Comparison of ENCODE assay signal across 9 mouse cellular contexts in the genomic region with DNA sequence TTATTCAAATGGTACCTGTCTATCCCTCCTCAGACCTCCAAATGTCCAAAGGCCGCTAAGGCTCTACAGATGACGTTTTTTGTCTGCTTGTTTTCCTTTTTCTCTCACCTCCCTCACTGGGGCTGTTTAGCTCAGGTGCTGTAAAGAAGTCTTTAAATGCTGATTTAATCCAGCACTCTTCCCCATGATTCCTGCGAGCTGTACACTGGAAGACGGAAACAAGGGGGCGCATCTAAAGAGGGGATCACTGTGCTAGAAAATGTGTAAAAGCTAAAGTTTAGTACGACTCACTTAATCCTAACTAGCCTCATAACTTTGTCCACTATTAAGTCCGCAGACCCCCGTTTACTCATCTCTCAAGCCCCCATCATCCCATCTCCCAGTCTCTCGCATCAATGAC. TPM values are rescaled to one million over a fixed set of nuclear protein-coding genes. Genes with fewer than 3 reads are reported as not detected.
DNase-seq lines count a peak whose midpoint lies in the region; ATAC-seq lines count a peak whose summit lies in the region.
"Had no signal": no experiment of that assay in that cellular context is flagged by ENCODE, and none has a peak within 500 bp of the region (broad histone marks: within the 10 kb centered on the region; RNA-seq: fewer than 3 reads in every experiment).

No protein-coding gene starts in this region.

- peak overlapping the region; percentile 47 for H3K4me2 ChIP-seq in limb, embryonic 11.5 days (ENCODE audit: low read depth, severe bottlenecking)
- peak overlapping the region; percentile 57 for H3K4me2 ChIP-seq in neural tube, embryonic 15.5 days

- no peaks in the 10 kb centered on the region for H3K4me1 ChIP-seq in limb, embryonic 11.5 days (ENCODE audit: control insufficient read depth, insufficient read depth, low read length)
- H3K4me1 ChIP-seq in neural tube, embryonic 15.5 days: no peaks in the 10 kb centered on the region

- H3K9ac ChIP-seq in limb, embryonic 11.5 days (ENCODE audit: low read length): peak overlapping the region; percentile 37
- H3K9ac ChIP-seq in neural tube, embryonic 15.5 days (replicated peaks): peak overlapping the region; percentile 49

- WGBS in limb, embryonic 11.5 days: 26% methylated on average over 9 of the region's 9 CpGs
- WGBS in neural tube, embryonic 15.5 days: 31% methylated on average over 9 of the region's 9 CpGs

- no peaks in the 10 kb centered on the region for H3K36me3 ChIP-seq in limb, embryonic 11.5 days (ENCODE audit: control insufficient read depth, insufficient read depth, low read length)
- no peaks in the 10 kb centered on the region for H3K36me3 ChIP-seq in neural tube, embryonic 15.5 days

- no peak overlapping the region for H3K27ac ChIP-seq in limb, embryonic 11.5 days (replicated peaks; ENCODE audit: low read depth, low read length)
- H3K27ac ChIP-seq in neural tube, embryonic 15.5 days (replicated peaks): peak overlapping the region; percentile 65

- no peaks in the 10 kb centered on the region for H3K9me3 ChIP-seq in limb, embryonic 11.5 days (ENCODE audit: control insufficient read depth, low read length)
- no peaks in the 10 kb centered on the region for H3K9me3 ChIP-seq in neural tube, embryonic 15.5 days (replicated peaks)

- H3K27me3 ChIP-seq in limb, embryonic 11.5 days (ENCODE audit: control insufficient read depth, insufficient read depth, low read length): no peaks in the 10 kb centered on the region
- no peaks in the 10 kb centered on the region for H3K27me3 ChIP-seq in neural tube, embryonic 15.5 days (replicated peaks)

- DNase-seq in frontal cortex, adult 2 months (ENCODE audit: extremely low spot score in 1 of 2, low spot score in 1 of 2): no peak
- peak; percentile 20 for DNase-seq in limb, embryonic 11.5 days (ENCODE audit: low spot score)
- no peak for DNase-seq in left cerebral cortex, postnatal 36 days (ENCODE audit: low spot score in 2 of 2)
- no peak for DNase-seq in ovary, adult 18-20 months (ENCODE audit: low spot score)

- H3K4me3 ChIP-seq in limb, embryonic 11.5 days (ENCODE audit: low read depth, low read length): peak overlapping the region; percentile 39
- peak overlapping the region; percentile 51 for H3K4me3 ChIP-seq in neural tube, embryonic 15.5 days (replicated peaks)

- peak; percentile 50; the same call in 1 of the 2 replicates for ATAC-seq in frontal cortex, adult (ENCODE audit: low TSS enrichment)
- peak; percentile 7 for ATAC-seq in CD4-positive, CD25-positive, alpha-beta regulatory T cell, adult 4 months
- ATAC-seq in erythroblast, adult 5-6 weeks (replicated peaks; ENCODE audit: low FRiP score, poor library complexity, severe bottlenecking): 0 out of 2 replicates have a peak, but pooled peaks have one; percentile 39
- no peak for ATAC-seq in limb, embryonic 11.5 days (ENCODE audit: insufficient number of reproducible peaks, low FRiP score, low TSS enrichment, low read depth)
- peak; percentile 67 for ATAC-seq in neural tube, embryonic 15.5 days (ENCODE audit: low FRiP score)

- intact Hi-C loops in left cerebral cortex, postnatal 36 days (cut with DNase I): no loop called here

RNA-seq across cellular contexts. Expression of a gene that starts 0.7 kb away (rescaled TPM):
- polyA plus RNA-seq in frontal cortex, adult 2 months (2012; rRNA removed): 9.6 and 10.2 TPM in 2 replicates
- 10 to 100 TPM; 16.7 to 22.9 TPM for polyA plus RNA-seq in CD4-positive, CD25-positive, alpha-beta regulatory T cell, adult 4 months (2017; shearing (Covaris generic))
- total RNA-seq in erythroblast, adult 5-6 weeks (2015; ENCODE audit: low replicate concordance): 5.4 and 10.9 TPM in 2 replicates
- 5.6 and 8.5 TPM in 2 replicates for total RNA-seq in erythroblast, adult 5-6 weeks (2017; ENCODE audit: low replicate concordance)
- polyA plus RNA-seq in limb, embryonic 11.5 days (2014; fragmentation: Nextera tagmentation; extraction: Ambion mirVana): 5.5 and 5.9 TPM in 2 replicates
- 6.9 and 7.2 TPM in 2 replicates for polyA plus RNA-seq in neural tube, embryonic 15.5 days (2015; fragmentation: Nextera tagmentation; extraction: Ambion mirVana)
- 10 to 100 TPM in 1 of 2 experiments, 1 to 10 TPM in 1; 7.4 to 13.5 TPM for total RNA-seq in left cerebral cortex, postnatal 36 days (2021)

RNA-seq across cellular contexts. Expression of a gene that starts 6.7 kb away (rescaled TPM):
- not detected in 2 replicates for polyA plus RNA-seq in frontal cortex, adult 2 months (2012; rRNA removed)
- polyA plus RNA-seq in CD4-positive, CD25-positive, alpha-beta regulatory T cell, adult 4 months (2017; shearing (Covaris generic)): not detected
- not detected in 2 replicates for total RNA-seq in erythroblast, adult 5-6 weeks (2015; ENCODE audit: low replicate concordance)
- not detected in 2 replicates for total RNA-seq in erythroblast, adult 5-6 weeks (2017; ENCODE audit: low replicate concordance)
- polyA plus RNA-seq in limb, embryonic 11.5 days (2014; fragmentation: Nextera tagmentation; extraction: Ambion mirVana): not detected in 2 replicates
- not detected in 2 replicates for polyA plus RNA-seq in neural tube, embryonic 15.5 days (2015; fragmentation: Nextera tagmentation; extraction: Ambion mirVana)
- not detected for total RNA-seq in left cerebral cortex, postnatal 36 days (2021)
- total RNA-seq: left cerebral cortex, postnatal 25 days had no signal

RNA-seq across cellular contexts. Expression of a gene that starts 27.9 kb away (rescaled TPM):
- 1.6 and 1.8 TPM in 2 replicates for polyA plus RNA-seq in frontal cortex, adult 2 months (2012; rRNA removed)
- polyA plus RNA-seq in CD4-positive, CD25-positive, alpha-beta regulatory T cell, adult 4 months (2017; shearing (Covaris generic)): 1 to 10 TPM; 2.1 to 2.6 TPM
- total RNA-seq in erythroblast, adult 5-6 weeks (2015; ENCODE audit: low replicate concordance): not detected in 2 replicates
- total RNA-seq in erythroblast, adult 5-6 weeks (2017; ENCODE audit: low replicate concordance): not detected in 2 replicates
- polyA plus RNA-seq in limb, embryonic 11.5 days (2014; fragmentation: Nextera tagmentation; extraction: Ambion mirVana): 1.1 and 1.6 TPM in 2 replicates
- polyA plus RNA-seq in neural tube, embryonic 15.5 days (2015; fragmentation: Nextera tagmentation; extraction: Ambion mirVana): 4.0 and 4.8 TPM in 2 replicates
- total RNA-seq in left cerebral cortex, postnatal 36 days (2021): 1 to 10 TPM; 2.4 to 2.9 TPM

RNA-seq across cellular contexts. Expression of a gene that starts 54.2 kb away (rescaled TPM):
- not detected in 2 replicates for polyA plus RNA-seq in frontal cortex, adult 2 months (2012; rRNA removed)
- not detected for polyA plus RNA-seq in CD4-positive, CD25-positive, alpha-beta regulatory T cell, adult 4 months (2017; shearing (Covaris generic))
- not detected in 2 replicates for total RNA-seq in erythroblast, adult 5-6 weeks (2015; ENCODE audit: low replicate concordance)
- not detected in 2 replicates for total RNA-seq in erythroblast, adult 5-6 weeks (2017; ENCODE audit: low replicate concordance)
- not detected in 2 replicates for polyA plus RNA-seq in limb, embryonic 11.5 days (2014; fragmentation: Nextera tagmentation; extraction: Ambion mirVana)
- not detected in 2 replicates for polyA plus RNA-seq in neural tube, embryonic 15.5 days (2015; fragmentation: Nextera tagmentation; extraction: Ambion mirVana)
- total RNA-seq in left cerebral cortex, postnatal 36 days (2021): not detected
- total RNA-seq: left cerebral cortex, postnatal 25 days had no signal
